Mouse (Mus musculus) CH12F3 (cell line): ENCODE measurements at regions not wholly inside any gene's neighbourhood (a gene's known extent, or its start where the extent isn't known, plus 50 kb on each side); places are given as distances from the start of the nearest gene placed in this dataset.

Experiments used
- in situ Hi-C: fragments of 300-500 bp; cut with MboI; formaldehyde crosslinking; loops from 2 replicates; pipeline ENCODE4 v1.14.3; 2020; ENCODE audit warnings: low sequenced_read_pairs

DNA sequence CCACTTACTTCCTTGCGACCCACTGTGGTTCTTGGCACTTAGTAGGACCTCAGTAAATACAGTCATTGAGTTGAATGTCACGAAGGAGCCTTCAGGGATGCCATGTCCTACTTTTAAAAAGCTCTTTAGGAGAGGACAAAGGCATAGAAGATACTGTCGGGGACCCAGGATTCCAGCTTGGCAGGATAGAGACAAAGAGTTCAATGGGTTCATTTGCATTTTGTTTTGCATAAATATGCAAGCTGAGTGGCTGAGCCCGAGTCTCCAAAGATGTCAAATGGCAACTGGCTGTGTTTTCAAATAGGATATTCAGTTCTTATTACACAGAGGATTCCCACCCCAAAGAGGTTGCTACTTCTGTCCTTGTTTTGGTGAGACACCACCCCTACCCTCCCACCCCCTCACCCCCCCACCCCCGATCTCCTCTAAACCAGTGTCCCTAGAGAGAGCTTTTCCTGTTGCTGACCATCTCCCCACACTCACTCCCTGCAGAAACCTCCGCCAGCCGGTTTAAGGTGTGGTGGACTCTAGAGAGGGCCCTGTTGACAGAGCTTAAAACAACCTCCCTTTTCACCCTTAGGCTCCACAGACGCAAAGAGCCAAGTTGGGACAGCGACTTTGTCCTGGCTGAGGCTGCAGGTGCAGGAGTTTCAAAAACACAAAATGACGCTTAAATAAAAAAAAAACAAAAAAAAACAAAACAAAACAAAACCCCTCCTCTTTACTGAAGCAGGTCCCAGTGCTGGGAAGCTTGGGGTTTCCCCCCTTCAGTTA is 57.9 kb downstream of the Sox9 start:
- in situ Hi-C loops: no loop called here

DNA sequence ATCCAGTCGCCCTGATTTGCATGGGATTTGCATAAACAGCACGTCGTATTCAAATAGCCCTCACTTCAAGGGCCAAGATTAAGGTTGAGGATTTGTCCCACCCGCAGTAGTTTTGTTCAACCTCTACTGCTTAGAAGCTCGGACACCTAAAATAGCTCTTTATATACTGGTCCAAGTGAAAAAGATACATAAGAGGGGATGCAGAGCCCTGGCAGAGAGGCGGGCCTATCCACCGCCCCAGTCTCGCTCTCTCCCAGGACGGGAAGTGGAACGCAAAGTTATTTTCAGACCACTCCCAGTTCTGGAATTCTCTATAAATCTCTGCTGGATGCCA is 58.4 kb downstream of the Sox9 start:
- in situ Hi-C loops: no loop called here

GRCm38 (mm10) chr11:112844258-112844901 is 62.4 kb downstream of the Sox9 start:
- in situ Hi-C loops: no loop called here

- in situ Hi-C loops: no loop called here
Observed at GRCm38 (mm10) chr11:112847146-112847545, 65.1 kb downstream of the Sox9 start.

DNA sequence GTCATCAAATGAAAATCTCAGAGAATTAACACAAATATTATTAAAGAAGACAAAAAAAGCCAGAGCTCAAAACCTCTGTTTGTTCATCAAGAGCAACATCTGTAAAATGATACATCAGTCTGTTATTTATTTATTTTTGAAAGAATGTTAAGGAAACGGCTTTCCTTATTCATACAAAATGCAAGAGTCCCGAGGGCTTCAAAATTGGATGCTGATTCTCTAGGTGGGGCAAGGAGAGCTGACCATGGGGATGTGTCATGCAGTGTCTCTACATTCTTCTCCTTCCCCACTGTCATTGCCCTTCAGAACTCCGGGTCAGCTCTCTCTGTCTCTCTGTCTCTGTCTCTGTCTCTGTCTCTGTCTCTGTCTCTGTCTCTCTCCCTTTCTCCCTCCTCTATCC is 65.8 kb downstream of the Sox9 start:
- in situ Hi-C loops: no loop called here

DNA sequence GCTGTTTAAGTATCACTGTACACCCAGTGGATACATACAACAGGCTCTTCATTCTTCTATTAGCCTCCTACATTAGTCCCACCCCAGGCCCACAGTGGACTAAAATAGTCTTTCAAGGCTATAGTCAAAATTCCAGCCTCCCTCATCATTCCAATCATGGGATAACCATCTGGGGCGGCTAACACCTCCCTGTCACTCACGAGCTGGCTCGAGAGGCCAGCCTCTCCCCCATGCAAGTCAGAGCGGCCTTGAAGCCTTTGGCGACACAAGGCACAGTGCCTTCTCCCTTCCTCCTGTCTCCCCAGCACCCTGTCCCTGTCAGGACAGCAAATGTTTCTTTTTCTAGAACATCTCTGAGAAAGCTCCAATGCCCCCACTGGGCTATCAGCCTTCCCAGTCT is 68.0 kb downstream of the Sox9 start:
- in situ Hi-C loops: no loop called here

- in situ Hi-C loops: no loop called here
Observed at GRCm38 (mm10) chr11:112850532-112851272, 68.7 kb downstream of the Sox9 start.

DNA sequence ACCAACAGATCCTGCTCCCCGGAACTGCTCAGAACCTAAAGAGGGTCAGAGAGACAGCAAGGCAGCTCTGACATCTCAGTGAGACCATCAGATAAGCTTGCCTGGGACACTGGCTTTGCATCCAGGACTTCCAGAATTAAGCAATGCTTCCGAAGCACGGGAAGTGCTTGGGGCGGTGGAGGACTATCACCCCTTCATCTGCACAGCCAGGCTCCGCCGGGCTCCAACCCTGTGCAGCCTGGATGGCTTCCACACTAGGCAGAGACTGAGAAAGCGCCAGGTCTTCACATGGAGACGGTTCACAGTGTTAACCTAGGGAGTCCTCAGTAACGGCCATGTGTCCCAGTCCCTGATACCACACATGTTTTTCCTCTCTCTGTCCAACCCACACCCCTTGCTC is 69.3 kb downstream of the Sox9 start:
- in situ Hi-C loops: no loop called here

DNA sequence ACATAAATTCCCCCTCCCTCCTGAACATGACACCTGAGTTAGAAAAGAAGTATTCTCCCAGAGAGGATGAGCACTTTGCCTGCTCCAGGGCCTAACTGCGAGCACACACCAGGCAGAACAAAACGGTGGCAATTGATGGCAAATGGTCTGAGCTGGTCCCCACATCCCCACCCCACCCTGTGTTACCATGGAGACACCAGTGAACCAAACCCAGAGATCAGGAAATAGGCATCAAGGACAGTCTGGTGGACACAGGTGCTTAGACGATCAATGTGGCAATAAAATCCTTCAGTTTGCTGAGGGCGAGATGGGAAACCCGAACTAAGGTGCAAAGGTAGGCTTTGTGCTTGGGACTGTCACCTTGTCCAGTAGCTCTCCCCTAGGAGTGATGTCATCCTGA is 74.0 kb downstream of the Sox9 start:
- in situ Hi-C loops: no loop called here

- in situ Hi-C loops: no loop called here
Observed at GRCm38 (mm10) chr11:112859309-112859708, 77.3 kb downstream of the Sox9 start.

- in situ Hi-C loops: no loop called here
Observed at GRCm38 (mm10) chr11:112860797-112861196, 78.8 kb downstream of the Sox9 start.

- in situ Hi-C loops: no loop called here
Observed at GRCm38 (mm10) chr11:112861233-112861632, 79.2 kb downstream of the Sox9 start.

DNA sequence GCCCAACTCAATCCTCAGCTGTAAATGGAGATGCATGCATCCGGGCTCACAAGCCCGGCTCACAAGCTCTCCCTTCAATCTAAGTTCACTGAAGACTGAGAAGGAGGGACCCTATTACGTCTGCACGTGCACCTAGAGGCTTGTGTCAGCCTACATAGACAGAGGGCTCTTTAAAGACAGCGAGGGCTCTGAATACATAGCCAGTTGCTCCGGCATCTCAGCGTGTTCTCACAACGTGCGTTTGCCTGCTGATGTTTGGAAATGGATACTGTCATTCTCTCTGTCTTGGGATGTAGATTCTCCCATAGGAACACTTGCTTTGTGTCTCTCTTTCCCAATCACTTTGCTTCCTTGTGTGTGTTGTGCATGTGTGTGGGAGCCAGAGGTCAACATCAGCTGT is 83.8 kb downstream of the Sox9 start:
- in situ Hi-C loops: no loop called here

DNA sequence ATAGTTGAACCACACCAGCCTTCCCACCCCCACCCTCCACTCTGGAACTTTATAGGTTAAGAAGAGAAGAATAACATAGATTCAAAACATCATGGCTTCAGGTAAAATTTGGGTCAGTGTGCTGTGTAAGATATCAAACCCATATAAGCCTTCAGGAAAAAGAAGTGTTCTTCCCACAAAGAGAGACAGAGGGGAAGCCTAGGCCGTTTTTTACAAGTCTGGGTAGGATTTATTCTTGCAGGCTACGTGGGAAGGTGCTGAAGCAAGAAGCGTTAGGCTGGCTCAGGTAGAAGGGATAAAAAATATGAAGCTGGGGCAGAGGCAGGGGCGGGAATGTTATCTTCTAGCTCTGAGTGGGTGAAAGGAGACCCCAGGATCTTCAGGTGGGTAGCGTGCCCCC is 87.5 kb downstream of the Sox9 start:
- in situ Hi-C loops: no loop called here

DNA sequence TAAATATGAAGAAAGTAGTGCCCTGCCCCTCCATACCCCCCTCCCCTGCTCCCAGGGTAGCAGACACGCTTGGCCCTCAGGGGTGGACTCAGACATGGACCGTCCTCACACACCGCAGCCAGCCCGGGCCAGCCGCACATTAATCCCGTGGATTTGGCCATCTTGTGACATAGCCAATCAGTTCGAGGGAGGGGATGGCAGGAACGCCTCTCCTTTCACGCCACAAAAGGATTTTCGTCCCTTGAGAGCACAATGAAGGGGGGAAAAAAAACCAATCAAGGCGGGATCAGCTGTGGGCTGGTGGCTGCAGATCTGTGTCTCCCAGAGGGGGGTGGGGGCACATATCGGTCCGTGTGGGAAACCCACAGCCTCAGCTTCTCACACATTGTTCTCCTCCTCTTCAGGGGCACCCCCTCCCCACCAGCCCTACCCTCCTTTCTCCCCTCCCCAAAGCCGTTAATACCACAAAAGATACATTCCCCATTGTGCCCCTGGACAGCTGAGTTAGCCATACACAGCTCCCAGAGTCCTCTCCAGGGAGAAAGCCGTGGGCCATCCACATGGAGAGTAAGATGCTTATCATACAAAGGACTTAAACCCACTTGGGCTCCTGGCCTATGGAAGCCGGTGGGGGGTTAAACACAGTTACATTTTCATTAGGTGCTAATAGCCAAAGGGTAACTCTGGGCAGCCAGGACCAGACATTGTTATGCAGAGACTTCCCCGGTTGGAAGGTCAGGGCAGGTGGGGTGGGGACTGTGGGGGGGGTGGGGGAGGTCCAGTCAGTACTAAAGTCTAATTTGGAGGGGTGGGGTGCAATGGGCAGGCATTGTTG is 88.4 kb downstream of the Sox9 start:
- in situ Hi-C loops: no loop called here

DNA sequence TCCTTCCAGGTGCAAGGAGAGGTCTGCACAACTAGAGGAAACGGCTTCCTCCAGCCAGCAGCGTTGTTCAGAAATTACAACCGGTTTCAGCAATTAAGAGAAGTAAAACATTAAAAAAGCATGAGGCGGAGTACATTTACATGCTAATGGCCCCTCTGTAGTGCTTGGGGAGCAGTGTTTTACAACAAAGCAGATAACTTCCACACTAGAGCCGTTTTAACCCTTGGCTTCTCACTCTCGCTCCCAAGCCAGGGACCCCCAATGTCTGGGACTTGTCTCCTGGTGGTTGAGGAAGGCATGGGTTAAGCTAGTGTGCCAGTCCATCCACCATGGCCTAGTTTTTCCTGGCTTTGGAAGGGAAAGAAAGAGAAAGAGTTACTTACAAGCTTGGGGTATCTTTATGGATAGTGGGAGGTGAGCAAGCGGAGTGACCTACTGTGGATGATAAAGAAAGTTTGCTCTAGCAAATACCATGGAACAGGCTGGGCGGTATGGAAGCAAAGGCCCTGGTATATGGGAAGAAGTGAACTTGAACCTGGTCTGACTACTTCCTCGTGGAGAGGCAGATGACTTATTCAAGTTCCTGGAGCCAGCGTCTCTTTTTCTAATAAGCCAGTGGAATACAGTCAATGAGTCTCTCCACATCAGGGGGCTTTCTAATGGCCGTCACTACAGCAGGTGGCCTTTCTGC is 90.8 kb downstream of the Sox9 start:
- in situ Hi-C loops: no loop called here

GRCm38 (mm10) chr11:112874239-112874638 is 92.2 kb downstream of the Sox9 start:
- in situ Hi-C loops: no loop called here

GRCm38 (mm10) chr11:112876226-112876625 is 94.2 kb downstream of the Sox9 start:
- in situ Hi-C loops: no loop called here

GRCm38 (mm10) chr11:112878436-112878835 is 96.4 kb downstream of the Sox9 start:
- in situ Hi-C loops: no loop called here

DNA sequence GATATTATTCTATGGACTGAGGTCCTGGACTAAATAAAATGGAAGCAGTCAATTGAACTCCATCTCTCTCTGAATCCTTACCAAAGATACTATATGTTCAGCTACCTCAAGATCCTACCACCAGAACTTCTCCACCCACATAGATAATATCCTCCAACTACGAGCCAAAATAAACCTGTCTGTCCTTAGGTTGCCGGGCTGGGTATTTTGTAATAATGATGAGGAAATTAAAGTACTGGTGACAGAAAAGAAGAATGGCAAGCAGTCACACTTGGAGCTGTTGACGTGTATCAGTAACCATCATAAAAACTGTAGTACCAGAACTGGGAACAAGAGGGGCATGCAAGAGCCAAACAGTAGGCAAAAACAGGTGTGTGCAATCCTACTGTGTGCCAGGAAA is 98.7 kb downstream of the Sox9 start:
- in situ Hi-C loops: no loop called here
